Mouse (Mus musculus) lung, adult 2 months (tissue): ENCODE data around the gene Prdm16.

Experiments
- CTCF ChIP-seq: fragments of 200-500 bp; IDR thresholded peaks from 2 replicates; pipeline ENCODE4 v1.5.1; 2011; ENCODE audit warnings: mild to moderate bottlenecking, low read length, control low read depth; ENCODE audit not compliant: insufficient read depth
- POLR2A ChIP-seq: fragments of 200-500 bp; IDR thresholded peaks from 2 replicates; pipeline ENCODE4 v1.6.1; 2011; ENCODE audit warnings: low read depth, mild to moderate bottlenecking, control low read depth, low read length, borderline replicate concordance; ENCODE audit errors: extremely low read depth

DNA sequence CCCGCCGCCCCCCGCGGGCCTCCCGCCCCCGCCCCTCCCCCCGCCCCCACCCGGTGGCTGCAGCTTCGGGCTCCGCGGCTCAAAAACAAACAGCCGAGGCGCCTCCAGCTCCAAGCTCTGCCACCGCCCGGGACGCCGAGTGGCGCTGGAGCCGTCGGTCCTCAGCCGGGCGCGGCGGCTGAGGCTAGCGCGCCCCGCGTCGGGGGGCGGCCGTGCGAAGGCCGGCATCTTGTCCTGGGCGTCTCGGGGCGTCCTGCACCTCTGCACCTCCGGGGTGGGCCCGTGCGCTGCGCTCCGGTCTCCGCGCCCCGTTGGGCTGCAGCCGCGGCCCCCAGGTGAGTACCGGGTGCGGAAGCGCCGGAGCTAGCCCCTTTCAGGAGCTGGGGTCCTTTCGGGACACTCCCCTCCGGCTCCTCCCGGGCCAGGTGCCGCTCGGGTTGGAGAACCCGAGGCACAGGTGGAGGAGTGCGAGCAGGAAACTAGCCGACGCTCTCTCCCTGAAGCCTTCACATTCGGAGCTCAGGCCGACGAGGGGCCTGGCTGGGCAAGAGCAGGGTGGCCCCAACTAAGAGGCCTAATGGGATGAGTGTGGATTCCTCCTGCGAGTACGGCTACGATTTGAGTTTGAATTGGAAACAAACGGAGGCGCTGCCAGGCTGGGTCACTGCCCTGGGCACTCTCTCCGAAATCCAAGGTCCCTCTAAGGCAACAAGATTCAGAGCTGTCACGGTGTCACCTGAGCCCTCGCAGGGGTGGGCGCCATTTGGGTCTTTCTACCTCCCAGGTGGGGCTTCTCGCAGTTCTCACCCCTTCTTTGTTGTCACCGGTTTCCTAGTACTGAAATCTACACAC lies 1.0 kb upstream of the Prdm16 start:
- no peak for TF ChIP-seq CTCF
- TF ChIP-seq POLR2A, result no peak
